Mouse (Mus musculus) naive thymus-derived CD4-positive, alpha-beta T cell, adult 5 months (primary cell): ENCODE measurements around the gene 4933424G06Rik. TPM values are rescaled to one million over a fixed set of nuclear protein-coding genes. Genes with fewer than 3 reads are reported as not detected.

Experiments used
- polyA plus RNA-seq: library from polyadenylated mRNA; unstranded; fragments of 100-300 nt; shearing (Covaris generic); gene quantifications from one replicate; pipeline ENCODE4 v1.2.1, GENCODE M21; 2017

4933424G06Rik gene
- not detected for polyA plus RNA-seq

DNA sequence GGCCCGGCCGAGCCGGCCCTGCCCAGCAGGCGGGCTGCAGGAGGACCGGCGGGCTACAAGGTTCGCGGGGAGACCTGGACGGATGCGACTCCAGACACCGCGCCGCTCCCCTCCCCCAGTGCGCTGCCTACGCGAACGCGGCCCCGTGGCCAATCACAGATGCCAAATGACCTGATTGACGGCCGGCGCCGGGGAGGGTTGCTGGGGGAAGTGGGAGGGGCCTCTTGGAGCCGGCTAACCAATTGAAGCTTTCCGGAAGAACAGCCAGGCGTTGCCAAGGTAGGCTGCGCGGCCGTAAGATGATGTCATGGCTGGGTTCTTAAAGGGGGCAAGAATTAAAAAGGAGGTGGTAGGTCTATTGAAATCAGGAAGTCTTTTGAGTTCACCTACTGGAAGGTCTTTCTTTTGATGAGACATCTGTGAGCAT is at the start of gene 4933424G06Rik:
Gene 4933424G06Rik, plus strand, starts transcription at position 296 of the 427 bp plus-strand sequence.

GRCm38 (mm10) chr1:36682620-36683355 is 27.2 kb upstream of the 4933424G06Rik start, which contains the start of gene Fam178b:
Gene Fam178b (minus strand): TSS chr1:36683183.

GRCm38 (mm10) chr1:36691271-36692155 is 18.4 kb upstream of the 4933424G06Rik start, which contains the start of gene Cox5b:
Gene Cox5b (plus strand): TSS chr1:36691449.

DNA sequence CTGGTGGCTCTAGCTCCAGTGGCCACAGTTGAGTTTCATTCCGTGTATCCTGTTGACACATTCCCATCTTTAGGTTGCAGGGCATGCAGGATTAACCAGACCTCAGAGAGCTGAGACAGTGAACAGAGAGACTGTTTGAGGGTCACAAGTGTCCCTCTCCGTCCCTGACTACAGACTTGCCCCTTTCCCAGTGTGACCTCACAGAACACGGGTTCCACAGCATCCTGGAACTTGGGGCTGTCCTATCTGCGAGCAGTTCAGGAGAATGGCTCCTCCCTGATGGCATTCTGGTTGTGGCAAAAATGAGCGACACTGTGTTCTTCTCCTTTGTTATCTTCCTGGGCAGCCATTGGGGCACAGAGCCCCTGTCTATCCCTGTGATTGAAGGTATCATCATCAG is 4.4 kb downstream of the 4933424G06Rik start, which contains the start of gene Actr1b:
Gene Actr1b, minus strand, starts transcription at position 112 of the 400 bp plus-strand sequence.

GRCm38 (mm10) chr1:36761568-36761967 is 51.6 kb downstream of the 4933424G06Rik start, which contains the start of gene Zap70:
Gene Zap70 (plus strand): TSS chr1:36761798.

Other genes with a start within 250 kb of the 4933424G06Rik start
- 5.8 TPM for gene Cnnm4, start 238.5 kb upstream of the 4933424G06Rik start, polyA plus RNA-seq
- gene Cnnm3, start 198.3 kb upstream of the 4933424G06Rik start, polyA plus RNA-seq, result 34.6 TPM
- gene Ankrd23, start 173.3 kb upstream of the 4933424G06Rik start, polyA plus RNA-seq, result 28.3 TPM
- gene Gm42417, start 170.7 kb upstream of the 4933424G06Rik start, polyA plus RNA-seq, result 1.4 TPM
- gene Ankrd39, start 162.7 kb upstream of the 4933424G06Rik start, polyA plus RNA-seq, result 30.3 TPM
- gene Sema4c, start 151.8 kb upstream of the 4933424G06Rik start, polyA plus RNA-seq, result 0.15 TPM
- not detected for gene Fam178b, start 27.0 kb upstream of the 4933424G06Rik start, polyA plus RNA-seq
- 313 TPM for gene Cox5b, start 18.7 kb upstream of the 4933424G06Rik start, polyA plus RNA-seq
- 70.5 TPM for gene Actr1b, start 4.3 kb downstream of the 4933424G06Rik start, polyA plus RNA-seq
- 155 TPM for gene Zap70, start 51.6 kb downstream of the 4933424G06Rik start, polyA plus RNA-seq
- gene Tmem131, start 233.5 kb downstream of the 4933424G06Rik start, polyA plus RNA-seq, result 44.8 TPM